Mouse (Mus musculus): ENCODE measurements around the gene Tpst2.

GRCm38 (mm10) chr5:112339215-112339614, 62.7 kb downstream of the Tpst2 start:
- no peak for TF ChIP-seq EP300 (IDR thresholded peaks at IDR 0.05; ENCODE audit: insufficient read depth, low read depth, low read length)
- TF ChIP-seq POLR2A (IDR thresholded peaks at IDR 0.05; ENCODE audit: insufficient read depth, low read depth, low read length), result no peak
- TF ChIP-seq CTCF (IDR thresholded peaks at IDR 0.05), result peak; percentile 26
